Mouse (Mus musculus) thymus, adult 2 months (tissue): ENCODE results near the gene Psrc1. TPM values are rescaled to one million over a fixed set of nuclear protein-coding genes. Genes with fewer than 3 reads are reported as not detected.

Source experiments
- DNase-seq: peaks from one replicate; pipeline ENCODE4 v3.0.0; 2021
- H3K27ac ChIP-seq: fragments of 200-500 bp; 2 replicates; pipeline ENCODE4 v1.5.1; 2012; ENCODE audit warnings: low read length, control low read depth; ENCODE audit not compliant: control insufficient read depth, insufficient read depth
- H3K27me3 ChIP-seq: fragments of 200-500 bp; 2 replicates; pipeline ENCODE4 v1.6.1; 2012; ENCODE audit warnings: mild to moderate bottlenecking, low read length, moderate library complexity, mixed read lengths; ENCODE audit not compliant: control insufficient read depth, insufficient read depth
- H3K36me3 ChIP-seq: fragments of 200-500 bp; 2 replicates; pipeline ENCODE4 v1.6.1; 2012; ENCODE audit warnings: mild to moderate bottlenecking, low read length, moderate library complexity; ENCODE audit not compliant: control insufficient read depth, insufficient read depth
- H3K4me1 ChIP-seq: fragments of 200-500 bp; replicated peaks from 2 replicates; pipeline ENCODE4 v1.6.1; 2012; ENCODE audit warnings: low read length; ENCODE audit not compliant: control insufficient read depth, insufficient read depth
- H3K4me3 ChIP-seq: fragments of 200-500 bp; 2 replicates; pipeline ENCODE4 v1.5.1; 2012; ENCODE audit warnings: mild to moderate bottlenecking, low read length, control low read depth, moderate library complexity; ENCODE audit not compliant: control insufficient read depth, insufficient read depth
- CTCF ChIP-seq: fragments of 200-500 bp; IDR thresholded peaks from 2 replicates; pipeline ENCODE4 v1.5.1; 2012; ENCODE audit warnings: mild to moderate bottlenecking, control low read depth, low read length, moderate library complexity, borderline replicate concordance; ENCODE audit not compliant: control insufficient read depth, poor library complexity, insufficient read depth; ENCODE audit errors: extremely low read depth
- POLR2A ChIP-seq: fragments of 200-500 bp; IDR thresholded peaks from 2 replicates; pipeline ENCODE4 v1.6.1; 2012; ENCODE audit warnings: mild to moderate bottlenecking, low read length, control low read depth, moderate library complexity; ENCODE audit not compliant: control insufficient read depth, poor library complexity, insufficient read depth; ENCODE audit errors: extremely low read depth
- WGBS: fragments of 180-500 bp; shearing (Covaris S2); methylation state at CpG from one replicate; pipeline ENCODE4 v1.1.7; 2018; 5-methylcytosine and 5-hydroxymethylcytosine counted together
- polyA plus RNA-seq: library from polyadenylated mRNA; depleted of rRNA; stranded (reverse); fragments of >200 nt; gene quantifications from 2 replicates; pipeline ENCODE4 v1.2.3, GENCODE M21; 2012

Gene Psrc1
- polyA plus RNA-seq, 1 experiment, result 27.9 TPM

DNA sequence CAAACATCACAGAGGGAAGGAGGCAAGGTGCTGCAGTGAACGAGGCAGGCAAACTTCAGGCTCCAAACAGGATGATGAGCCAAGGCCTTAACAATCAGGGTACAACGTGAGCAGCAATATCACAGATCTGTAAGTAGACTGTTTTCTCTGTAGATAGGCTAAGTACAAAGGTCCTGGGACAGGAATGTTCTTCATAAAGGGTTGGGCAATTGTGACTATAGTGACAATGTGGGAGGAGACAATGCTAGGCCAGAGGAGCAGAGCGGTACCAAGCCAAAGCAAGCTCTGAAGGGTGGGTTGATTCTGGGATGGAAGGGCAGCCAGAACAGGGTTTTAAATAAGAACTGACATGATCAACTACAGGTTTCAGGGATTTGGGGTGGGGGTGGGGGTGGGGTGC is 15.8 kb upstream of the Psrc1 start:
- DNase-seq, result no peak
- Histone ChIP-seq H3K36me3 (no peaks in the 10 kb centered on the region), H3K27ac (no peak overlapping the region), H3K4me1 (no peaks in the 10 kb centered on the region), H3K4me3 (no peak overlapping the region), H3K27me3 (no peaks in the 10 kb centered on the region)
- TF ChIP-seq POLR2A, result no peak
- no peak for TF ChIP-seq CTCF
- 92% methylated on average over 3 of the region's 3 CpGs for WGBS

DNA sequence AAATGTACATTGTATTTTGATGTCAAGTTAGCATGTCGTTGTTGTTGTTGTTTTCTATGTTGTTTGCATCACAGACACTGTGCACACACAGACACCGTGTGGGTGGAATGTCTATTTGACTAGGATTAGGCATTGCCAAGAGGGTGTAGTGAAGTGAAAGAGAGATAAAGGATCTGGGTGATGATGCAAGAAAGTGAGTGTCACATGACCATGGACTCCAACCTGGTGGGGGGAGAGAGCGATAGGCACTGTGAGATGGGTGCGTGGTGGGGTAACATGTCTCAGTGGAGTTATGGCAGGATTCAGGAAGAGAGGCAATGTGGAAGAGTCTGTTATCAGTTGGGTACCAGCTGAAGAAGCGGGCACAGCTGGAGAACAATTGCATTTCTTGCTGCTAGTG is 14.9 kb upstream of the Psrc1 start:
- DNase-seq, result no peak
- Histone ChIP-seq H3K4me3 (no peak overlapping the region), H3K27ac (no peak overlapping the region), H3K4me1 (no peaks in the 10 kb centered on the region), H3K27me3 (no peaks in the 10 kb centered on the region), H3K36me3 (no peaks in the 10 kb centered on the region)
- 87% methylated on average over 5 of the region's 5 CpGs for WGBS
- no peak for TF ChIP-seq CTCF
- no peak for TF ChIP-seq POLR2A

DNA sequence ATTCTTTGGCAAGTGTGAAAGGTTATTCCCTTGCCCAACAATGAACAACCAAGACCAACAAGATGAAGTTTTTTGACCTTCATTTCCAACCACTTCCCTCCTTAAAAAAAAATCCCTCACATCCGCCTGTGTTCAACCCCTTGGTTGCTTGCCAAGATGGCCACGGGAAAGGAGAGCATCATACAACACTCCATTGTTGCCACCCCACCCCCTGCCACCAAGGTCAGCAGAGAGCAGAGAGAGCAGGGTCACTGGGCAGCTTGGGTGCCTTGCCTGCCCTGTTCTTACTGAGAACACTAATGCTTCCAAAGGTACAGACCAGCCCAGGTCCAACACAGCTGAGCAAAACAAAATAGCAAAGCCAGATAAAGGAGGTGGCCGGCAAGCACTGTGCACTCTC is 11.4 kb upstream of the Psrc1 start:
- no peak overlapping the region for H3K27ac ChIP-seq
- no peak overlapping the region for H3K4me3 ChIP-seq
- no peak for DNase-seq
- WGBS, result 54% methylated on average over 3 of the region's 3 CpGs
- H3K4me1 ChIP-seq, result no peaks in the 10 kb centered on the region
- H3K27me3 ChIP-seq, result no peaks in the 10 kb centered on the region
- H3K36me3 ChIP-seq, result no peaks in the 10 kb centered on the region
- TF ChIP-seq POLR2A (no peak), CTCF (no peak)

DNA sequence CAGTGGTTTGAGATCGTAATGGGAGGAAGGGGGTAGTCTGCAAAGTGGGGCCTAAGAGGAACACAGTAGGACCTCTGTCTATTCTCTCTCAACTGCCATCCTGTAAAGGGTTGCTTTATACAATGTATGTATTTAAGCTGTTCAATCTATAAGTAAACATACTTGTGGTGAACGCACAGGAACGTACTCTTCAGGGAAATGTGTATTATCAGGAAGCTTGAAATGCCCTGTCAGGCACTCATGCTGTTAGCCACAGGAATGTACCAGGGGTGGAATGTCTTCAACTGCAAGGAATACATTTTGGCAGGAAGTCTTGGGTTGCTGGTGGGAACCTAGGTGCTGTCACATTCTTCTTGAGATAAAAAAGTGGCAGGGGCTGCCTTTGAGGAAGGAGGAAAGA is 10.9 kb upstream of the Psrc1 start:
- Histone ChIP-seq H3K27me3 (no peaks in the 10 kb centered on the region; the same call in 1 of the 2 replicates), H3K27ac (no peak overlapping the region), H3K4me1 (no peaks in the 10 kb centered on the region), H3K4me3 (no peak overlapping the region), H3K36me3 (no peaks in the 10 kb centered on the region)
- DNase-seq, result no peak
- WGBS, result 92% methylated on average over 3 of the region's 3 CpGs
- TF ChIP-seq POLR2A (no peak), CTCF (no peak)

DNA sequence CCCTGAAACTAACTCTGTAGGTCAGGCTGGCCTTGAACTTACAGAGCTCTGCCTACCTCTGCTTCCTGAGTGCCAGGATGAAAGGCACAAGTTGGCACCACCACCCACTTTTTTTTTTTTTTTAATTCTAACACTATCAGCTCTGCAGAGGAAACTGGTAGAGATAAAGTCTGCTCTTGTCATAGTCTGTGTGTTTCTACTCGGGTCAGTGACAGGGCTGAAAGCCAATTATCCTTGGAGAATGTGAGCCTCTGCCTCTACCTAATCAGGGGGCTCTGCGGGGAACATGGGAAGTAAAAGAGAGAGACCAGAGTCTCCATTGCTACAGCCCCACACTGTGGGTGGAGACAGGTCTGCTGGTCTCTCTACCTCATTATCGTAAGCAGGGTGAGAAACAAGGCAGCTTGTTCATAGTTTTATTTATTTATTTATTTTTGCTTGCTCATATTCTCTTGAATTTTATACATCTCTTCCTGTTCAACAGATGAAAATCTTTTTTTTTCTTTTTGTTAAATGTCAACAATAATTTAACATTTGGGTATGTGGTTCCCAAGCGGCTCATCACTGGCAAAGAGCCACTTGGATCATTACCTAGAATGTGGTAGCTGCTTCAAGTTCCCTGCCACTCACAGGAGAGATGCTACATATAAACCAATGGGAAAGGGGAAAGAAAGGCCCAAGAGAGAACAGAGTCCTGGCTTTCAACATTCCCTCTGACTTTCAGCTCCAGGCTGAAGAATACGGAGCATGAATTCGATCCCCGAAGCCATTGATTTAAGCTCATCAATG is 4.6 kb upstream of the Psrc1 start:
- TF ChIP-seq CTCF, result no peak
- no peak for TF ChIP-seq POLR2A
- DNase-seq, result no peak
- no peak overlapping the region for H3K27ac ChIP-seq
- H3K36me3 ChIP-seq, result no peaks in the 10 kb centered on the region
- no peak overlapping the region for H3K4me3 ChIP-seq
- 92% methylated on average over 7 of the region's 7 CpGs for WGBS
- no peaks in the 10 kb centered on the region; the same call in 1 of the 2 replicates for H3K27me3 ChIP-seq
- H3K4me1 ChIP-seq, result peaks cover 12% of the 10 kb centered on the region

DNA sequence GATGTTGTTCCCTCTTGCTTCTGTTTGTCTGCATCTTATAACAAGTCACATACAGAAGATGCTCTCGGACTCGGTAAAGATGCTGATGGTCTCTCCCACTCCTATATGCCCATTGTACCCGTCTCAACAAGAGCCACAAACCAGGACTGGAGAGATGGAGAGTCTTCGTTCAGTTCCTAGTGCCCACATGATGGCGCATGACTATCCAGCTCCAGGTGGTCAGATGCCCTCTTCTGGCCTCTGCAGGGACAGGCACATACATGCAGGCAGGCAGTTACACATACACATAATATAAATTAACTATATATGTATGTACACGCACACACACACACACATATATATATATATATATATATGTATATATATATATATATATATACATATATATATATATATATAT is 2.9 kb upstream of the Psrc1 start:
- Histone ChIP-seq H3K4me1 (peaks cover 13% of the 10 kb centered on the region), H3K4me3 (no peak overlapping the region), H3K27me3 (no peaks in the 10 kb centered on the region; the same call in 1 of the 2 replicates), H3K27ac (no peak overlapping the region), H3K36me3 (no peaks in the 10 kb centered on the region)
- no peak for DNase-seq
- 91% methylated on average over 6 of the region's 6 CpGs for WGBS
- TF ChIP-seq CTCF (no peak; the same call in 1 of the 2 replicates), POLR2A (no peak)
